Mouse (Mus musculus) large intestine, adult 2 months (tissue): ENCODE data around the gene Olfr1461. TPM values are rescaled to one million over a fixed set of nuclear protein-coding genes. Genes with fewer than 3 reads are reported as not detected.

Experiments used
- DNase-seq: peaks from one replicate; pipeline ENCODE4 v3.0.0-alpha.2; 2012; ENCODE audit warnings: low read depth, low spot score
- WGBS: fragments of 180-500 bp; shearing (Covaris S2); methylation state at CpG from one replicate; pipeline ENCODE4 v1.1.7; 2018; 5-methylcytosine and 5-hydroxymethylcytosine counted together
- polyA plus RNA-seq: library from polyadenylated mRNA; depleted of rRNA; stranded (reverse); fragments of >200 nt; gene quantifications from 2 replicates; pipeline ENCODE4 v1.2.3, GENCODE M21; 2012; rRNA removed

Olfr1461 gene
- not detected in 2 replicates for polyA plus RNA-seq

GRCm38 (mm10) chr19:13162700-13163099, at the start of gene Olfr1461:
TSS of gene Olfr1461 (plus strand) at chr19:13163000.
- DNase-seq = no peak
- WGBS = 38% methylated on average over 1 of the region's 1 CpGs

DNA sequence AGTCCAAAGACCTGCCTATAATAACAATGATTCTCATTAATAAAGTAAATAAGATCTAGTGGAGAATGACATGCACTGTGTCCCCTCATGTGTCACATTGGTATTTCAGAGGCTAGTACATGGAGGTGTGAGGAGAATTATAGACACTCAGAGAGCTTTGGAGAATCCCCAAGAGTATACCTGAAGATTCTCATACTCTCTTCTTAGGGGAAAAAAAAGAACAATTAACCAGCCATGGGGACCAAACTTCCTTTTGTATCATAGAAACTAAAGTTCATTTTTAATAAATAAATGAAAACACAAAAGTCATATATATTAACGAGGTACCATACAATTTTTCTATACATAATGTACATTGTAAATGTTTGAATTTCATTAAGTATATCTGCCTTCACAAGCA, 13.4 kb upstream of the Olfr1461 start, which contains the start of gene Olfr1459:
Gene Olfr1459 (minus strand): TSS at position 101 of the 400 bp plus-strand sequence.
- 69% methylated on average over 1 of the region's 1 CpGs for WGBS
- no peak for DNase-seq

DNA sequence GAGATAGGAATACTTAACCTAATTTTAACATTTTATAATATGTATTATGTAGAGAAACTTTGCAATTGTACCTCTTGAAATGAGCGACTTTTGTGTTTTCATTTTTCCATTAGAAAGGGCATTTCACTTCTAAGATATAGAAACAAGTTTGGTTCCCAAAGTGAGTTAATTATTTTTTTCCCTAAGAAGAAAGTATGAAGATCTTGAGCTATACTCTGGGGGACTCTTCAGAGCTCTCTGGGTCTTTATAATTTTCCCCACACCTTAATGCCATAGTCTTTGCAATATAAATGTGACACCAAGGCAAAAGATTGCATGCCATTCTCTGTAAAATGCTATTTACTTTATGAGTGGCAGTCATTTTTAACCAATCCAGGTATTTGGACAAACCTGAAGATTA, 22.6 kb downstream of the Olfr1461 start, which contains the start of gene Olfr1462:
Gene Olfr1462 (plus strand): TSS at position 301 of the 400 bp plus-strand sequence.
- WGBS = 75% methylated on average over 1 of the region's 1 CpGs
- DNase-seq = no peak

Other genes with a start within 250 kb of the Olfr1461 start
- gene Olfr1448, start 238.6 kb upstream of the Olfr1461 start, polyA plus RNA-seq = not detected in 2 replicates
- gene Olfr1449, start 232.2 kb upstream of the Olfr1461 start, polyA plus RNA-seq = 0.09 TPM in 1 of 2 replicates, not detected in the other
- gene Olfr1450, start 212.7 kb upstream of the Olfr1461 start, polyA plus RNA-seq = not detected in 2 replicates
- gene Olfr1451, start 168.0 kb upstream of the Olfr1461 start, polyA plus RNA-seq = not detected in 2 replicates
- gene Olfr1453, start 134.7 kb upstream of the Olfr1461 start, polyA plus RNA-seq = not detected in 2 replicates
- not detected in 2 replicates for gene Olfr1454, start 102.4 kb upstream of the Olfr1461 start, polyA plus RNA-seq
- gene Olfr1457, start 65.1 kb upstream of the Olfr1461 start, polyA plus RNA-seq = not detected in 2 replicates
- not detected in 2 replicates for gene Olfr1458, start 56.2 kb upstream of the Olfr1461 start, polyA plus RNA-seq
- gene Olfr1459, start 13.5 kb upstream of the Olfr1461 start, polyA plus RNA-seq = not detected in 2 replicates
- not detected in 2 replicates for gene Olfr1462, start 22.7 kb downstream of the Olfr1461 start, polyA plus RNA-seq
- gene Olfr1463, start 68.3 kb downstream of the Olfr1461 start, polyA plus RNA-seq = not detected in 2 replicates
- gene Olfr1465, start 152.5 kb downstream of the Olfr1461 start, polyA plus RNA-seq = not detected in 2 replicates
- not detected in 2 replicates for gene Olfr1466, start 175.9 kb downstream of the Olfr1461 start, polyA plus RNA-seq
- not detected in 2 replicates for gene Olfr1467, start 199.2 kb downstream of the Olfr1461 start, polyA plus RNA-seq
- gene Olfr1469, start 244.8 kb downstream of the Olfr1461 start, polyA plus RNA-seq = not detected in 2 replicates